Mouse (Mus musculus) ZHBTc4 (cell line): ENCODE measurements around the gene Atxn1.

Experiments used
- DNase-seq: peaks from one replicate; pipeline ENCODE4 v3.0.0-alpha.2; 2011; ENCODE audit warnings: low read depth, low spot score

Atxn1 gene

GRCm38 (mm10) chr13:45732590-45732989 lies 232.2 kb downstream of the Atxn1 start:
- no peak for DNase-seq

DNA sequence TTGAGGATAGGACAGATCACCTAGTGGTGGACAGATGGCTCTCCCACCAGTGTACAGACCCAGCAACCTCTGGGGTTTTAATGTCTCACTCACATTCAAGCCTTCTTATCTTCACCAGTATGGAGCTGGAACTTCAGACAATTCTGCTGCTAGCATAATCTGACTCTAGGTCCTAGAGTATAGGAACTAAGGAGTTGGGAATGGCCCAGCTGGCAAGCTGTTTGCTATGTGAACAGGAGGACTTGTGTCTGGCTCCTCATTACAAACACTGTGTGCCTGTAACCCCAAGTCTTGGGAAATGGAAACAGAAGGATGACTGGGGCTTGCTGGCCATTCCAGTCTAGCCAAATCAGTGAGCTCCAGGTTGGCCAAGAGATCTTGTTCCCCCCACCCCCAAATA lies 237.9 kb downstream of the Atxn1 start:
- DNase-seq: no peak

- no peak for DNase-seq
Measured at GRCm38 (mm10) chr13:45726181-45726580, 238.6 kb downstream of the Atxn1 start.

DNA sequence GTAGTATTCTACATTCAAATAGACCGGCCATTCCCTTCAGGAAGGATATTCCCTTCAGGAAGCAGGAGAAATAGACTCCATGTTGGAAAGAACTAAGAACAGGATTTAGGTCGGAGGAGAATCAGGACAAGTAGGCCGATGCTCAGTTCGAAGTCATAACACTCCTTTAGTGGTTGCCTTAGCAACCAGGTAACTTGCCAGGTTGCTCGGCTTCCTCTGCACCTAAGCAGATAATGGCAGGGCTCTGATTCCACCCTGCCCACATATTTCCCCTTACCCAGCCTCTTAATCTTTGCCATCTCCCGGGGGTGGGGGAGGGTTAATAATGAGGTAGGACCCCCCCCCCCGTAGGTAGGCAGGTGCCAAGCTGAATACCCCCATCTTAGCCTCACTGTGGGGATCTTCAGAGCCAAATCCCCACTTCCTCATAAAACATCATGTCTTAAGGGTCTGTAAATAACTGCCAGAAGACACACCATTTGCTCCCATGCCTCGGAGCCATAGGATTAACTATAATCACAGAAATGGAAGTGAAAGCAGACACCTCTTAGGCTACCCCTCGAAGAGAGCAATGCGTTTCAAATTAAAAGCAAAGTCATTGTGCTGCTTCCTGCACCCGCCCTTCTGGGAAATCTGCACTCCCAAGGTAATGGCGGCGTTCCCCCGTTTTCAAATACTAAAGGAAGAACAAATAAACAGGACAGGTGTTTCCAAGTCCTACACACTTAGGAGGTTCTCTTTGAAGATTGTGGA lies 240.1 kb downstream of the Atxn1 start:
- no peak for DNase-seq

- DNase-seq: no peak
Measured at GRCm38 (mm10) chr13:45722885-45723284, 241.9 kb downstream of the Atxn1 start.

- DNase-seq: no peak
Measured at GRCm38 (mm10) chr13:45721621-45722020, 243.2 kb downstream of the Atxn1 start.

GRCm38 (mm10) chr13:45718850-45719249 lies 246.0 kb downstream of the Atxn1 start:
- DNase-seq: peak; percentile 69

DNA sequence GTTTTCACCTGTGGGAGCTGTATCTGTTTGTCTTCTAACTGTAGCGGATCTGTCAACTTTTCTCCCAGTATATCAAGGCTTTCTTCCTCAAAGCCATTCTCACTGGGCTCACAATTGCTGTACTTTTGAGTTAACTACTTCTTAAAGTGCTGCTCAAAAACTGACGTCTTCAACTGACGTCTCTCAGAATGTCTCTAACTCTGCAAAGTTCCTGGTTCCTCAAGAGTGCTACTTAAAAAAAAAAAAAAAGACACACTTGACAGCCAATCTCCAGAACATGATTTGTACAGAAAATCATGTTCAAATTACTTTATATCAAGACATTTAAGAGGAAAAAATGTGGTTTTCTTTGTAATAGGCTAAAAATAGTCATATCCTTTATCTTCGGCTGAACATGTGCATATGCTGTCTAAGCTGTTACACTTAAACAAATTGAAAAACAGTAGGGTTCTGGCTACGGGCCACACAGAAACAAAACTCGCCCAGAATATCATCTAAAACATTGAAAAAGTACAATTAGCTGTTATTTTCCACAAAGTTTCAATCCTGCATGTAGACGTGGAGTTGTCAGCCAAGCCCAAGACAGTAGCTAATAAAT lies 249.1 kb downstream of the Atxn1 start:
- no peak for DNase-seq

- DNase-seq: no peak
Measured at GRCm38 (mm10) chr13:45710041-45710440, 254.8 kb downstream of the Atxn1 start.

DNA sequence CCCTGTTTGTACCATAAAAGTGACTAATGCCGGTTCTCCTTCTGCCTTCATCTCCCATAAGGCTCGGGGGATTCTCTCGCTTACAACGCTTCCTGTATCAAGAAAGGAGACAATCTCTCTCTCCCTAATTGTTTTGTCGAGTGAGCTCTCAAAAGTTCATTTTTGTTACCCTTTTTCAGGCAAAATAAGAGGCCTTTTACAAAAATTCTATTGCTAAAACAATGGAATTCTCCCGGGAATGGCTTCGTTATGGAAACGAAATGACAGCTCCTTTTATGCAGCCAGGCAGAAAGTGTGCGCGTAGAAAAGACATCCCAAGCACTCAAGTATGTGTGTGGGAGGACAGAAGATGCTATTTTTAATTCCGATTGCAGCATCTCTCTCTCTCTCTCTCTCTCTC lies 255.4 kb downstream of the Atxn1 start:
- DNase-seq: no peak

DNA sequence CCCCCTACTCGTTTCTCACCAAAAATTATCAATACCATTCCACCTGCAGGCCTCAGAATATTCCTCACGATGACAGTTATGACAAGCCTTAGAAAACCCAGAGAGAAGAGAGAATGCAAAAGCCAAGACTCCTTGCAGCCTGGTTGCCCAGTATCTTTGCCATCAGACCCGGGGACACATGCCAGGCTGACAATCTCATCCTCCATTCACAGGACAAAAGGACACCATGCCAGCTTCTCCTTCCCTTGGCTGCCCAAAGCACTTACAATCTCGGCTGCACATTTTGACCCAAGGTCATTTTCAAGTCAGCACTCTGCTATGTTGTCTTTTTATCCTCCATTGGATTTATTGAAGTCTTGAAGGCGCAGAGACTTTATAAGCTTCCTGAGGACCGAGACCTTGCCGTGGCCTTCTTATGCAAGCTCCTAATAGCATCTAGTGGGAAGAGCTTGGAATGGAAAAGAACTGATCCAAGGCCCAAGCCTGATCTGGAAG lies 263.5 kb downstream of the Atxn1 start:
- no peak for DNase-seq

- DNase-seq: no peak
Measured at GRCm38 (mm10) chr13:45698982-45699381, 265.8 kb downstream of the Atxn1 start.

DNA sequence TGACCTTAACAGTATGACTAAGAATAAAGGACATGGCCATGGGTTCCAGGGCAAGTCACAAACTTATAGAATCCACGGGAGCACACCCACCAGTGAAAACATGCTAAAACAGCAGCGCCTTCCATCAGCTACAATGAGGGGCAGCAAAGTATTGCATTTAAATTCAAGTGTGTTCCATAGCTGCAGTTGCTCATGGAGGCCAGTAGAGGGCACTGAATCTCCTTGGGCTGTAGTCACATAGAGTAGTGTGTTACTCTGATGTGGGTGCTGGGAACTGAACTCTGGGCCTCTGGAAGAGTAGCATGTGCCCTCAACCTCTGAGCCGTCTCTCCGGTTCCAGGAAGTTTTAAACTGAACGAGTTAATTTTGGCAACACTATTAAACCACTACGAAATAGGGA lies 268.8 kb downstream of the Atxn1 start:
- peak; percentile 22 for DNase-seq

DNA sequence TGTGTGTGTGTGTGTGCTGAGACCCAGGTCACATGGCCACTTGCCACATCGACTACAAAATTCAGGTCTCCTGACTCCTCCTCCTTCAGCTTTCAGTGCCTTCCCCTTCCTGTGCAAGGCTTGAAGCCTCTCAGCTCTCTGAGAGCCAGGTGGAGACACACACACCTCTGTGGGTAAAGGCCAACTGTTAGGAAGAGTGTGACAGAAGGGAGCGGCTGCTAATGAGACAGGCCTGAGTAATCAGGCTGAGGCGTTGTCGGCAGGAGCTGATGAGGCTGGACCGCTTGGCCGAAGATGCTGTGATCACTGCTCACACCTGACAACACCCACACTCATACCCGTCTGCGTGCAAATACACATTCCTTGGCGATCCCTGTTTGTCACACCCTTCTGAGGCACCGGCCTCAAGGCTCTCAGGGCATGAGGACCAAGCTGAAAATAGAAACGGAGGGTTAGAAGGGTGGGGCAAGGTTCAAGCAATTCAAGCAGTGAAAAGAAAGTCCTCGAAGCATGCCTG lies 269.8 kb downstream of the Atxn1 start:
- peak; percentile 37 for DNase-seq

DNA sequence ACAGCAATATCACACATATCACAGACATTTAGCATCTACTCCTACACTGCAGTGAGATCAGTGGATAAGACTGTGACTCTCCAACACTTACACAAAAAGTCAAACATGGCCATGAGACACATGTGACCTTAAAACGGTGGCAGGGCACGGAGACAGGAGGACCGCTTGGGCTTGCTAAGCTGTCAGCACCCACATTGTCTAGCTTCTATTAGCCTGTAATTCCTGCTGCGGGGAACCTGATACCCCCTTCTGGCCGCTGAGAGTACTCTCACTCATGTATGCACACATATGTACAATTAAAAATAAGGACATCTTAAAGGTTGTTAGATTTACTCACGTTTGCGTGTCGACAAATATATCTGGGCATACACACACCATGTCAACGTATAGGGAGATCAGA lies 270.9 kb downstream of the Atxn1 start:
- no peak for DNase-seq

GRCm38 (mm10) chr13:45693534-45693933 lies 271.3 kb downstream of the Atxn1 start:
- no peak for DNase-seq

DNA sequence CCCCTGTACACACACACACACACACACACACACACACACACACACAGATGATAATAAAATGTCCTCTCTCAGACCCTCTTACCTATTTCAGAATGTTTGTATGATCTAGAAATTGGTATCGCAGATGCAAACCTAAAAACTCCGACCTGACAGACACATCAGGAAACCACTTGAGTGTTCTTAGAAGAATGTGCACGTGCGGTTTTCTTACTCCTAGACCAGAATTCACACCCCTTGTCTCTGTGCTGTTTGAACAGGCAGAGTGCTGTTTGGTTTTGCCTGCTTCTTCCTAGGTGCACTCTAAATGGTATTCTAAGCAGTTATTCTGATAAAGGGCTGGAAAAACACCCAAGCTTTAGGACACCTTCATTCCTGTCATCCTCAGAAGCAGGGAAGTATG lies 271.7 kb downstream of the Atxn1 start:
- no peak for DNase-seq

DNA sequence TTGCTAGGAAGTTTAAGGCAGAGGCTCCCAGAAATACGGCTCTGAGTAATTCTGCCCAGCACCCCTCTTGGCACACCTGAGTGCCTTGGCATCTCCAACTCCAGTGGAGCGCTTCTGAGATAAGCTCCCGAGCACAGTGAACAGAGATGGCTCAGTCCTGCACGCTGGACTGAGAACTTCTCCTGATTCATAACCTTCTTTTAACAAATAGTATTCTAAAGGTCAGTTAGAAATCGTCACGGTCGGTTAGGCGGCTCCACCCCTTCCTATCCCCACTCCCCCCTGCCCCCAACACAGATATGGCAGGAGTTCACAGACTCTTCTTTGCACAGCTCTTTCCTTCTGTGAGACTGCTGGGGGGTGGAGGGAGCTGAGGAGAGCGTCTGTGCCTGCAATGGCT lies 272.4 kb downstream of the Atxn1 start:
- no peak for DNase-seq

DNA sequence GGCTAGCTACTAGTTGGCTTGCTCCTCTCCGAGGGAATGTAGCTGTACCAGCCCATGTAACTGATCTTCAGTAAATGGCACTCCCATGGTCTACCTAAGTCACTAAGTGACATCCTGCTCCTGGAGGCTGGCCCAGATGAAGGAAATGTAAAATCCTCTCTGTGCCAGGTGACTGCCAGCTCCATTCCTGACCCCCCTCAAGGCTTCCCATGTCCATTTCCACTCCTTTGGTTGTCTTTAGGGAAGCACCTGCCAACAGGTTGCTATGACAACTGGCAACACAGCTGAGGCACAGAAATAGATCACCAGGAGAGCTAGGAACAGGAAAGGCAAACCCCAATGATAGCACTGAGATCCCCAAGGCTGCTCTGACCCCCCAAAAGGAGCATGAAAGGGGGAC lies 274.4 kb downstream of the Atxn1 start:
- no peak for DNase-seq

DNA sequence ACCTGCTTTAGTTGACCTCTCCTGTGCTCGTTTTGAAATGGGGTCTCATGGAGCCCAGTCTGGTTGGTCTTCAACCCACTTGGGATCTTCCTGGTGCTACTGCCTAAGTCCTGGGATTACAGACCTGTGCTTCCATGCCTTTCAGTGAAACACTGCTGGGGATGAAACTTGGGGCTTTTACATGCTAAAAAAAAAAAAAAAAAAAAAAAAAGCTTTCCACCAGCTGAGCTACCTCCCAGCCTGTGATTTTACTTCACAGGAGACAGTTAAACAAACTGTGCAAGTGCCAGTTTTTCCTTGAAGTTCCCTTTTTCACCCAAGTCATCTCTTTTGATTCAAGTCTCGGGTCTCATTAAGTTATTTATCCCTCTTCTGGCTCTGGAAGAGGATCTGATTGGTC lies 275.9 kb downstream of the Atxn1 start:
- DNase-seq: no peak

- DNase-seq: no peak
Measured at GRCm38 (mm10) chr13:45687581-45687980, 277.2 kb downstream of the Atxn1 start.

- DNase-seq: no peak
Measured at GRCm38 (mm10) chr13:45686309-45686582, 278.6 kb downstream of the Atxn1 start.

GRCm38 (mm10) chr13:45685575-45686308 lies 279.1 kb downstream of the Atxn1 start:
- no peak for DNase-seq
